Mouse (Mus musculus) CH12.LX (cell line): Measurements from ENCODE around the gene Nos1ap. TPM values are rescaled to one million over a fixed set of nuclear protein-coding genes. Genes with fewer than 3 reads are reported as not detected.

Experiments used
- DNase-seq: peaks from one replicate; pipeline ENCODE4 v3.0.0-alpha.2; 2013; ENCODE audit errors: extremely low read depth
- H3K27ac ChIP-seq: 2 replicates; pipeline ENCODE4 v1.5.1; 2012; ENCODE audit warnings: low read depth, mild to moderate bottlenecking, control low read depth, moderate library complexity; ENCODE audit not compliant: insufficient read depth
- H3K27me3 ChIP-seq: replicated peaks from 2 replicates; pipeline ENCODE3; 2012; ENCODE audit warnings: inconsistent platforms
- H3K36me3 ChIP-seq, 2 experiments: replicated peaks in 1 of 2; 2 replicates each; pipeline versions ENCODE3 to v1.6.1; 2012; ENCODE audit warnings: inconsistent platforms in 1 of 2, low read length in 1 of 2, mild to moderate bottlenecking in 1 of 2, mixed read lengths in 1 of 2, moderate library complexity in 1 of 2; ENCODE audit not compliant: control insufficient read depth in 1 of 2, insufficient read depth in 1 of 2
- H3K4me1 ChIP-seq, 2 experiments: 2 replicates each; pipeline ENCODE4 v1.6.1; 2012; ENCODE audit warnings: inconsistent platforms in 1 of 2, moderate library complexity in 1 of 2; ENCODE audit not compliant: insufficient read depth in 2 of 2, control insufficient read depth in 1 of 2
- H3K4me2 ChIP-seq: 2 replicates; pipeline ENCODE4 v1.6.1; 2012; ENCODE audit warnings: low read depth, mild to moderate bottlenecking, control low read depth; ENCODE audit not compliant: poor library complexity, insufficient read depth, severe bottlenecking
- H3K4me3 ChIP-seq, 3 experiments: fragments of 150-350 bp in 1 of 3; sonication (generic) in 1 of 3; replicated peaks in 1 of 3; 2 replicates each; pipeline versions ENCODE3 to v1.5.1; 2011 to 2012; ENCODE audit warnings: low read depth in 2 of 3, low read length in 2 of 3, mild to moderate bottlenecking in 2 of 3, moderate library complexity in 2 of 3, control low read depth in 1 of 3, improper control_type of control experiment in 1 of 3, inconsistent platforms in 1 of 3, mixed read lengths in 1 of 3; ENCODE audit not compliant: poor library complexity in 1 of 3
- H3K79me2 ChIP-seq: replicated peaks from 2 replicates; pipeline ENCODE4 v1.6.1; 2012; ENCODE audit warnings: mild to moderate bottlenecking, moderate library complexity; ENCODE audit not compliant: control insufficient read depth, poor library complexity, insufficient read depth, severe bottlenecking; ENCODE audit errors: extremely low read depth
- H3K9ac ChIP-seq: 2 replicates; pipeline ENCODE4 v1.6.1; 2012; ENCODE audit warnings: low read depth, mild to moderate bottlenecking, control low read depth, moderate library complexity; ENCODE audit not compliant: insufficient read depth
- H3K9me3 ChIP-seq: replicated peaks from 2 replicates; pipeline ENCODE3; 2012; ENCODE audit warnings: low read length, inconsistent platforms, mixed read lengths
- CTCF ChIP-seq, 2 experiments: IDR thresholded peaks in 1 of 2; conservative IDR thresholded peaks in 1 of 2; 2 replicates each; pipeline ENCODE4 v1.5.1; 2011 to 2012; ENCODE audit warnings: low read depth in 2 of 2, low read length in 2 of 2, improper control_type of control experiment in 1 of 2, inconsistent platforms in 1 of 2, mild to moderate bottlenecking in 1 of 2, moderate library complexity in 1 of 2
- ETS1 ChIP-seq: conservative IDR thresholded peaks from 2 replicates; pipeline ENCODE4 v1.6.1; 2012; ENCODE audit warnings: low read depth, mild to moderate bottlenecking, inconsistent platforms, low read length, improper control_type of control experiment, moderate library complexity
- GABPA ChIP-seq: IDR thresholded peaks from 2 replicates; pipeline ENCODE4 v1.6.1; 2012; ENCODE audit warnings: low read depth, low read length, improper control_type of control experiment, inconsistent platforms; ENCODE audit not compliant: insufficient replicate concordance
- JUND ChIP-seq: conservative IDR thresholded peaks from 2 replicates; pipeline ENCODE4 v1.6.1; 2011; ENCODE audit warnings: low read depth, low read length, improper control_type of control experiment
- KAT2A ChIP-seq: IDR thresholded peaks from 2 replicates; pipeline ENCODE4 v1.6.1; 2012; ENCODE audit warnings: low read length, improper control_type of control experiment, inconsistent platforms; ENCODE audit not compliant: insufficient replicate concordance
- MAFK ChIP-seq: IDR thresholded peaks from 2 replicates; pipeline ENCODE4 v1.6.1; 2011; ENCODE audit warnings: low read length, improper control_type of control experiment; ENCODE audit not compliant: insufficient replicate concordance
- MAX ChIP-seq: IDR thresholded peaks from 2 replicates; pipeline ENCODE4 v1.6.1; 2011; ENCODE audit warnings: low read length, improper control_type of control experiment
- MAZ ChIP-seq: IDR thresholded peaks from 2 replicates; pipeline ENCODE4 v1.6.1; 2012; ENCODE audit warnings: low read depth, mild to moderate bottlenecking, inconsistent platforms, low read length, improper control_type of control experiment, moderate library complexity
- MXI1 ChIP-seq: IDR thresholded peaks from 2 replicates; pipeline ENCODE4 v1.6.1; 2011; ENCODE audit warnings: mild to moderate bottlenecking, low read depth, low read length, improper control_type of control experiment
- MYC ChIP-seq: IDR thresholded peaks from 2 replicates; pipeline ENCODE4 v1.6.1; 2011; ENCODE audit warnings: low read depth, mild to moderate bottlenecking, improper control_type of control experiment, low read length
- NRF1 ChIP-seq: IDR thresholded peaks from 2 replicates; pipeline ENCODE4 v1.6.1; 2014; ENCODE audit warnings: low read depth, mild to moderate bottlenecking, inconsistent platforms, low read length, improper control_type of control experiment, moderate library complexity
- RAD21 ChIP-seq: IDR thresholded peaks from 2 replicates; pipeline ENCODE4 v1.6.1; 2011; ENCODE audit warnings: low read depth, mild to moderate bottlenecking, low read length, improper control_type of control experiment, moderate library complexity
- TCF12 ChIP-seq: IDR thresholded peaks from 2 replicates; pipeline ENCODE4 v1.6.1; 2014; ENCODE audit warnings: low read depth, mild to moderate bottlenecking, inconsistent platforms, low read length, improper control_type of control experiment
- UBTF ChIP-seq: IDR thresholded peaks from 2 replicates; pipeline ENCODE4 v1.6.1; 2012; ENCODE audit warnings: low read depth, mild to moderate bottlenecking, inconsistent platforms, low read length, improper control_type of control experiment, moderate library complexity
- dilution Hi-C: fragments of 300-500 bp; cut with MboI; formaldehyde crosslinking; loops from 2 replicates; pipeline ENCODE4 v1.14.3; 2020; ENCODE audit warnings: low sequenced_read_pairs; ENCODE audit not compliant: extremely low pct_unique_long_range_greater_than_20kb, extremely low pct_ligation_motif_present
- in situ Hi-C: fragments of 300-500 bp; cut with MboI; formaldehyde crosslinking; loops from 3 replicates; pipeline ENCODE4 v1.14.3; 2019; ENCODE audit warnings: low sequenced_read_pairs, low pct_ligation_motif_present, low pct_unique_long_range_greater_than_20kb, mixed read lengths
- polyA plus RNA-seq: library from polyadenylated mRNA; unstranded; fragments of >175 nt; gene quantifications from 2 replicates; pipeline ENCODE4 v1.2.1, GENCODE M21; 2012; ENCODE audit warnings: low read depth; ENCODE audit not compliant: insufficient read length
- total RNA-seq, 2 experiments: library from RNA; depleted of rRNA; stranded (reverse); fragments of 300-350 nt in 1 of 2; fragments of >200 nt in 1 of 2; gene quantifications; 2 replicates each; pipeline ENCODE4 v1.2.3; 2012 to 2014

Nos1ap gene
- total and polyA plus RNA-seq, 3 experiments, result not detected

- H3K36me3 ChIP-seq, result no peaks in the 10 kb centered on the region
- H3K9me3 ChIP-seq, result no peaks in the 10 kb centered on the region
- no peaks in the 10 kb centered on the region for H3K79me2 ChIP-seq
- H3K9ac ChIP-seq, result no peak overlapping the region
- H3K27ac ChIP-seq, result no peak overlapping the region
- in situ Hi-C loops, result no loop called here
- dilution Hi-C loops, result no loop called here
- no peak for TF ChIP-seq CTCF (conservative IDR thresholded peaks at IDR 0.05 in 1 of 2, IDR thresholded peaks at IDR 0.05 in 1 of 2; ENCODE audit: low read depth in 2 of 2, low read length in 2 of 2)
- H3K4me2 ChIP-seq, result no peak overlapping the region
- H3K4me3 ChIP-seq, result no peak overlapping the region
- DNase-seq, result no peak
- H3K4me1 ChIP-seq, result peaks cover 0 to 5% of the 10 kb centered on the region in 2 experiments; a peak in 2 of 4 replicates
- no peaks in the 10 kb centered on the region for H3K27me3 ChIP-seq
Observed at GRCm38 (mm10) chr1:170373750-170374149, 215.9 kb downstream of the Nos1ap start.

GRCm38 (mm10) chr1:170371191-170371792 lies 218.4 kb downstream of the Nos1ap start:
- in situ Hi-C loops, result no loop called here
- dilution Hi-C loops, result no loop called here
- TF ChIP-seq KAT2A (no peak), JUND (no peak), RAD21 (no peak), TCF12 (no peak), MYC (no peak), MAFK (no peak), MAZ (no peak), MAX (no peak), NRF1 (no peak), ETS1 (no peak), MXI1 (no peak), CTCF (conservative IDR thresholded peaks at IDR 0.05 in 1 of 2, IDR thresholded peaks at IDR 0.05 in 1 of 2; ENCODE audit: low read depth in 2 of 2, low read length in 2 of 2) (no peak), UBTF (no peak), GABPA (no peak)
- DNase-seq, result no peak
- Histone ChIP-seq H3K4me3 (no peak overlapping the region), H3K9ac (no peak overlapping the region), H3K27me3 (peaks cover 2% of the 10 kb centered on the region), H3K9me3 (no peaks in the 10 kb centered on the region), H3K79me2 (no peaks in the 10 kb centered on the region), H3K36me3 (no peaks in the 10 kb centered on the region), H3K4me1 (peaks cover 0 to 5% of the 10 kb centered on the region in 2 experiments; a peak in 2 of 4 replicates), H3K27ac (no peak overlapping the region), H3K4me2 (no peak overlapping the region)
